Mouse (Mus musculus) liver, postnatal 0 days (tissue): Measurements from ENCODE around the gene Miox.

ENCODE experiments used
- CTCF ChIP-seq: sonication (generic); IDR thresholded peaks from 2 replicates; pipeline ENCODE4 v1.5.1; 2016; ENCODE audit warnings: antibody characterized with exemption, low read depth
- EP300 ChIP-seq: IDR thresholded peaks from 2 replicates; pipeline ENCODE4 v1.6.1; 2016; ENCODE audit warnings: antibody characterized with exemption, low read depth, mild to moderate bottlenecking

DNA sequence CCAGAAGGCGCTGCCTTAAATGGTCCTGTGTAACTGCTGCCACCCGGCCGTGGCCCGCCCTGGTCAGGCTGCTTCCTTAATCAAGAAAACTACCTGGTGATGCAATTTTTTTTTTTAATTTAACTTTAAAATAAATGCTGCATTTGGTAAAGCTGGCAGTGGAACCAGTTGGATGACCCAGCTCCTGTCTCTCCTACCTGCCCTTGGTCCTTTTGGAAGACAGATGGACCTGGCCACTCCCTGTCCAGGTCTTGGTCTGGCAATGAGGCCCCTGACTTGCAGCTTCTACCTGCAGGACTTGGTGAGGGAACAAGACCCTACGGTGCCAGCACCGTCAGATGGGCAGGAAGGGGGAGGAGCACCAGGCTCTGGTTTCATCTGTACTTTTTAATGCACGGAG is 48.1 kb upstream of the Miox start:
- TF ChIP-seq CTCF (no peak), EP300 (no peak)
